17 mouse cellular contexts compared by ENCODE assay signal in the genomic region with DNA sequence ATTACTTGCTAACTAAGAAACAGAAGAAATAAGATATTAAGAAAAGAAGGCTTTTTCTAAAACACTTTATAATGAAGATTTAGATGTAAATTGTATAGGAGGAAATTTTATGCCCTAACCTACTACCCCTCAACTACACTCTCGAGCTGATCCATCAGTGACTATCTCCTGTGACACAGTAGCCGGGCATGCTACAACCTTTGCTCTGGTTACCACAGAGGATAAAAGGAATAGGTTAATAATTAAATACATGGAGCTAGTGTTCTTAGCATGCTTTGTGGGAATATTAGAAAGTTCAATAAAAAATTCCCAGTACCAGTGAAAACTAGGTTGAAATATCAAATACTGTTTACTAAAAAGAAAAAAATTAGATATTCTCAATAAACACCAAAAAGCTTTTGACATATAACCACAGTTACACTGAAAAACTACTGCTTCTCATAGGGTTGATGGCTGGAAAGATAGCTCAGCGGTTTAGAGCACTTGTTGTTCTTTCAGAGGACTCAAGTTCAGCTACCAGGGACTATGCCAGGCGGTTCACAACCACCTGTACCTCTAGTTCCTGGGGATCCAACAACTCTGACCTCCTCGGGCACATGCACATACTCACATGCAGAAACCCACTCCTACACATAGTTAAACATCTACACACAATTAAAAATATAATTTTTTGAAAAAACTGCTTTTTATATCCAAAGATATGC. TPM values are rescaled to one million over a fixed set of nuclear protein-coding genes. Genes with fewer than 3 reads are reported as not detected.
DNase-seq lines count a peak whose midpoint lies in the region; ATAC-seq and TF ChIP-seq lines count a peak whose summit lies in the region.
"Had no signal": no experiment of that assay in that cellular context is flagged by ENCODE, and none has a peak within 500 bp of the region (broad histone marks: within the 10 kb centered on the region; RNA-seq: fewer than 3 reads in every experiment).

No protein-coding gene starts in this region.

- H3K9ac ChIP-seq in kidney, embryonic 15.5 days, result no peak overlapping the region
- H3K9ac ChIP-seq in liver, embryonic 13.5 days, result no peak overlapping the region
- no peak overlapping the region for H3K9ac ChIP-seq in stomach, postnatal 0 days (ENCODE audit: low read length)
- H3K9ac ChIP-seq: forebrain, postnatal 0 days; hindbrain, embryonic 15.5 days; limb, embryonic 12.5 days; neural tube, embryonic 12.5 days had no signal

- peak; percentile 61 for DNase-seq in kidney, adult 11 months
- no peak for DNase-seq in liver, embryonic 13.5 days
- DNase-seq in stomach, postnatal 0 days (ENCODE audit: low spot score), result no peak
- DNase-seq in spleen, adult 12 weeks (ENCODE audit: low spot score), result no peak
- DNase-seq in embryo, embryonic 9.5 days (ENCODE audit: extremely low spot score), result no peak
- DNase-seq in retina, postnatal 1 day, result no peak
- DNase-seq: adrenal gland, postnatal 14 days; cerebellum, adult 8-10 months; embryo, embryonic 11 days; forebrain, postnatal 0 days; heart, postnatal 10 days; thymus, postnatal 25 days had no signal

- H3K36me3 ChIP-seq in kidney, embryonic 15.5 days, result peaks cover 43% of the 10 kb centered on the region
- H3K36me3 ChIP-seq in liver, embryonic 13.5 days, result peaks cover 33% of the 10 kb centered on the region
- H3K36me3 ChIP-seq in stomach, postnatal 0 days (ENCODE audit: control insufficient read depth, insufficient read depth, low read length), result no peaks in the 10 kb centered on the region

- H3K9me3 ChIP-seq in kidney, embryonic 15.5 days (replicated peaks), result no peaks in the 10 kb centered on the region
- H3K9me3 ChIP-seq in liver, embryonic 13.5 days (replicated peaks), result no peaks in the 10 kb centered on the region
- H3K9me3 ChIP-seq in stomach, postnatal 0 days (ENCODE audit: control insufficient read depth, low read length), result no peaks in the 10 kb centered on the region
- H3K9me3 ChIP-seq: G1E; hindbrain, embryonic 15.5 days; limb, embryonic 12.5 days; neural tube, embryonic 12.5 days had no signal

- no peak for TF ChIP-seq CTCF in stomach, postnatal 0 days (IDR thresholded peaks at IDR 0.05; ENCODE audit: low read depth)

- no peak overlapping the region for H3K4me3 ChIP-seq in kidney, embryonic 15.5 days (replicated peaks)
- H3K4me3 ChIP-seq in liver, embryonic 13.5 days (replicated peaks), result no peak overlapping the region
- H3K4me3 ChIP-seq in stomach, postnatal 0 days (ENCODE audit: low read depth, low read length), result no peak overlapping the region
- H3K4me3 ChIP-seq: hindbrain, embryonic 15.5 days; limb, embryonic 12.5 days; neural tube, embryonic 12.5 days had no signal

- H3K27ac ChIP-seq in kidney, embryonic 15.5 days, result peak overlapping the region; percentile 68
- H3K27ac ChIP-seq in liver, embryonic 13.5 days, result peak overlapping the region; percentile 32
- H3K27ac ChIP-seq in stomach, postnatal 0 days (replicated peaks), result no peak overlapping the region
- H3K27ac ChIP-seq: hindbrain, embryonic 15.5 days; limb, embryonic 12.5 days; neural tube, embryonic 12.5 days had no signal

- H3K4me2 ChIP-seq in kidney, embryonic 15.5 days, result no peak overlapping the region
- H3K4me2 ChIP-seq in liver, embryonic 13.5 days, result no peak overlapping the region
- H3K4me2 ChIP-seq in stomach, postnatal 0 days (replicated peaks; ENCODE audit: low read depth), result no peak overlapping the region
- H3K4me2 ChIP-seq: hindbrain, embryonic 15.5 days; limb, embryonic 12.5 days; neural tube, embryonic 12.5 days had no signal

- ATAC-seq in kidney, embryonic 15.5 days (replicated peaks; ENCODE audit: low FRiP score), result peak; percentile 69; the same call in 1 of the 2 replicates
- ATAC-seq in liver, embryonic 13.5 days (ENCODE audit: low read depth), result peak; percentile 77
- ATAC-seq in stomach, postnatal 0 days (ENCODE audit: low FRiP score, low TSS enrichment), result 0 out of 2 replicates have a peak, but pooled peaks have one; percentile 70
- ATAC-seq: forebrain, postnatal 0 days had no signal

- H3K4me1 ChIP-seq in kidney, embryonic 15.5 days, result no peaks in the 10 kb centered on the region
- H3K4me1 ChIP-seq in liver, embryonic 13.5 days (replicated peaks), result peaks cover 4% of the 10 kb centered on the region; the same call in 1 of the 2 replicates
- H3K4me1 ChIP-seq in stomach, postnatal 0 days (replicated peaks; ENCODE audit: control insufficient read depth, insufficient read depth), result no peaks in the 10 kb centered on the region
- H3K4me1 ChIP-seq: hindbrain, embryonic 15.5 days; limb, embryonic 12.5 days; neural tube, embryonic 12.5 days had no signal

- TF ChIP-seq EP300 in stomach, postnatal 0 days (optimal IDR thresholded peaks at IDR 0.05), result no peak

- H3K27me3 ChIP-seq in kidney, embryonic 15.5 days, result no peaks in the 10 kb centered on the region
- no peaks in the 10 kb centered on the region for H3K27me3 ChIP-seq in liver, embryonic 13.5 days
- H3K27me3 ChIP-seq in stomach, postnatal 0 days (ENCODE audit: control insufficient read depth, insufficient read depth, low read length), result no peaks in the 10 kb centered on the region
- H3K27me3 ChIP-seq: hindbrain, embryonic 15.5 days; limb, embryonic 12.5 days; neural tube, embryonic 12.5 days had no signal

- 69% methylated on average over 5 of the region's 5 CpGs for WGBS in kidney, embryonic 15.5 days
- WGBS in liver, embryonic 13.5 days (ENCODE audit: insufficient replicate concordance), result 59% methylated on average over 5 of the region's 5 CpGs
- 59% methylated on average over 5 of the region's 5 CpGs for WGBS in stomach, postnatal 0 days

RNA-seq across cellular contexts. Expression of gene Als2, which starts 24.8 kb away (rescaled TPM):
- 10.9 and 12.9 TPM in 2 replicates for polyA plus RNA-seq in kidney, embryonic 15.5 days (2015; fragmentation: Nextera tagmentation; extraction: Ambion mirVana)
- polyA plus RNA-seq in liver, embryonic 13.5 days (2015; fragmentation: Nextera tagmentation; extraction: Ambion mirVana), result 4.5 and 6.4 TPM in 2 replicates
- polyA plus RNA-seq in stomach, postnatal 0 days (2015; fragmentation: Nextera tagmentation; extraction: Ambion mirVana), result 3.4 and 3.6 TPM in 2 replicates

RNA-seq across cellular contexts. Expression of gene Cdk15, which starts 44.5 kb away (rescaled TPM):
- 0.64 and 0.74 TPM in 2 replicates for polyA plus RNA-seq in kidney, embryonic 15.5 days (2015; fragmentation: Nextera tagmentation; extraction: Ambion mirVana)
- not detected in 2 replicates for polyA plus RNA-seq in liver, embryonic 13.5 days (2015; fragmentation: Nextera tagmentation; extraction: Ambion mirVana)
- polyA plus RNA-seq in stomach, postnatal 0 days (2015; fragmentation: Nextera tagmentation; extraction: Ambion mirVana), result 0.31 and 0.49 TPM in 2 replicates
- polyA plus RNA-seq: limb, embryonic 12.5 days had no signal

RNA-seq across cellular contexts. Expression of gene Mpp4, which starts 49.0 kb away (rescaled TPM):
- 0.27 and 0.35 TPM in 2 replicates for polyA plus RNA-seq in kidney, embryonic 15.5 days (2015; fragmentation: Nextera tagmentation; extraction: Ambion mirVana)
- polyA plus RNA-seq in liver, embryonic 13.5 days (2015; fragmentation: Nextera tagmentation; extraction: Ambion mirVana), result 0.23 and 0.36 TPM in 2 replicates
- 0.12 and 0.13 TPM in 2 replicates for polyA plus RNA-seq in stomach, postnatal 0 days (2015; fragmentation: Nextera tagmentation; extraction: Ambion mirVana)
